ENCODE assay signal across 18 mouse cellular contexts in the genomic region with DNA sequence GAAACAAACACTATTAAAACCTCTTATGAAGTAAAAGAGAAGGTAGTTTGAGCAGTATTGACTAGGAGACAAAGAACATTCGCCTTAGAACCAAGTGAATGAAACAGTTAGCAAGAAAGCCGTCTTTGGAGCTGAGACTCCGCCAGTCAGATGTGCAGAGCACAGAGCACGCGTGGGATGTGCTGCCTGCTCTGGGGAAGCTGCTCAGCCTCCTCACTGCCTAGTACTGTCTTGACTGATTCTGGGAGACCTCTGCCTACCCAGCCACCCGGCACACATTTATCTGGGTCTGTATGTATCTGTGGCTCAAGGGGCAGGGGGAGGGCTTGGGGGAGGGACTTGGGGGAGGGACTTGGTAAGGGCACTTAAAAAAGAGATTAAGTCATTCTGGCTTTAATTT.
DNase-seq lines count a peak whose midpoint lies in the region; ATAC-seq and TF ChIP-seq lines count a peak whose summit lies in the region.
"Had no signal": no experiment of that assay in that cellular context is flagged by ENCODE, and none has a peak within 500 bp of the region (broad histone marks: within the 10 kb centered on the region; RNA-seq: fewer than 3 reads in every experiment).

No protein-coding gene starts in this region.

- H3K36me3 ChIP-seq in forebrain, postnatal 0 days (ENCODE audit: insufficient read depth), result no peaks in the 10 kb centered on the region
- no peaks in the 10 kb centered on the region for H3K36me3 ChIP-seq in forebrain, embryonic 11.5 days (ENCODE audit: control insufficient read depth, insufficient read depth, low read length)
- no peaks in the 10 kb centered on the region for H3K36me3 ChIP-seq in neural tube, embryonic 13.5 days
- H3K36me3 ChIP-seq: embryonic facial prominence, embryonic 15.5 days; G1E; limb, embryonic 12.5 days had no signal

- ATAC-seq in forebrain, postnatal 0 days, result peak; percentile 70; the same call in 1 of the 2 replicates
- ATAC-seq in forebrain, embryonic 11.5 days (replicated peaks; ENCODE audit: low FRiP score), result no peak
- ATAC-seq in neural tube, embryonic 13.5 days (ENCODE audit: low read depth), result 0 out of 2 replicates have a peak, but pooled peaks have one; percentile 38

- no peak overlapping the region for H3K9ac ChIP-seq in forebrain, postnatal 0 days
- H3K9ac ChIP-seq in forebrain, embryonic 11.5 days (ENCODE audit: low read length), result no peak overlapping the region
- no peak overlapping the region for H3K9ac ChIP-seq in neural tube, embryonic 13.5 days
- H3K9ac ChIP-seq: embryonic facial prominence, embryonic 15.5 days; limb, embryonic 12.5 days had no signal

- H3K9me3 ChIP-seq in forebrain, postnatal 0 days (ENCODE audit: low read length), result no peaks in the 10 kb centered on the region
- no peaks in the 10 kb centered on the region for H3K9me3 ChIP-seq in forebrain, embryonic 11.5 days (ENCODE audit: control insufficient read depth, low read length)
- no peaks in the 10 kb centered on the region for H3K9me3 ChIP-seq in neural tube, embryonic 13.5 days
- H3K9me3 ChIP-seq: embryonic facial prominence, embryonic 15.5 days; limb, embryonic 12.5 days had no signal

- no peak overlapping the region for H3K4me2 ChIP-seq in forebrain, postnatal 0 days (ENCODE audit: low read depth)
- H3K4me2 ChIP-seq in forebrain, embryonic 11.5 days (ENCODE audit: low read depth, low read length, severe bottlenecking), result no peak overlapping the region
- H3K4me2 ChIP-seq in neural tube, embryonic 13.5 days, result no peak overlapping the region
- H3K4me2 ChIP-seq: embryonic facial prominence, embryonic 15.5 days; limb, embryonic 12.5 days had no signal

- no peak for TF ChIP-seq CTCF in forebrain, postnatal 0 days (IDR thresholded peaks at IDR 0.05; ENCODE audit: low read depth)

- 53% methylated on average over 6 of the region's 6 CpGs for WGBS in forebrain, postnatal 0 days
- WGBS in forebrain, embryonic 11.5 days, result 79% methylated on average over 6 of the region's 6 CpGs
- WGBS in neural tube, embryonic 13.5 days, result 68% methylated on average over 6 of the region's 6 CpGs

- H3K27ac ChIP-seq in forebrain, postnatal 0 days (ENCODE audit: low read depth, low read length), result 0 out of 2 replicates have a peak overlapping the region, but pooled peaks have one; percentile 40
- no peak overlapping the region for H3K27ac ChIP-seq in forebrain, embryonic 11.5 days (ENCODE audit: low read depth, low read length)
- H3K27ac ChIP-seq in neural tube, embryonic 13.5 days (replicated peaks), result no peak overlapping the region
- H3K27ac ChIP-seq: embryonic facial prominence, embryonic 15.5 days; heart, adult 2 months; limb, embryonic 12.5 days had no signal

- H3K4me3 ChIP-seq in forebrain, postnatal 0 days (ENCODE audit: low read depth, low read length), result no peak overlapping the region
- H3K4me3 ChIP-seq in forebrain, embryonic 11.5 days (ENCODE audit: low read depth, low read length), result no peak overlapping the region
- no peak overlapping the region for H3K4me3 ChIP-seq in neural tube, embryonic 13.5 days
- H3K4me3 ChIP-seq: embryonic facial prominence, embryonic 15.5 days; heart, adult 2 months; limb, embryonic 12.5 days had no signal

- no peak for DNase-seq in forebrain, postnatal 0 days
- no peak for DNase-seq in forebrain, embryonic 11.5 days (ENCODE audit: low spot score)
- DNase-seq in left cerebral cortex, adult 18-20 months (ENCODE audit: low spot score in 2 of 2), result peak; percentile 46 to 78
- no peak for DNase-seq in left cerebral cortex, adult 11 months (ENCODE audit: low spot score)
- no peak for DNase-seq in neural tube, embryonic 10.5 days (ENCODE audit: extremely low spot score, low spot score)
- DNase-seq in right cerebral cortex, postnatal 14 days, result peak; percentile 26
- no peak for DNase-seq in yolk sac, embryonic 10.5 days (ENCODE audit: low spot score)
- DNase-seq: B cell, adult 2 months; cerebellum, postnatal 36 days; heart, adult 2 months; kidney, adult 18-20 months; lung, postnatal 4 days; retina, postnatal 1 day; thymus, postnatal 4 days had no signal

- no peaks in the 10 kb centered on the region for H3K27me3 ChIP-seq in forebrain, postnatal 0 days (ENCODE audit: insufficient read depth, low read length)
- no peaks in the 10 kb centered on the region for H3K27me3 ChIP-seq in forebrain, embryonic 11.5 days (ENCODE audit: control insufficient read depth, insufficient read depth, low read length)
- H3K27me3 ChIP-seq in neural tube, embryonic 13.5 days, result peaks cover 3% of the 10 kb centered on the region; the same call in 1 of the 2 replicates
- H3K27me3 ChIP-seq: embryonic facial prominence, embryonic 15.5 days; limb, embryonic 12.5 days had no signal

- H3K4me1 ChIP-seq in forebrain, postnatal 0 days (ENCODE audit: insufficient read depth), result no peaks in the 10 kb centered on the region
- H3K4me1 ChIP-seq in forebrain, embryonic 11.5 days (replicated peaks; ENCODE audit: control insufficient read depth, insufficient read depth, low read length), result no peaks in the 10 kb centered on the region
- H3K4me1 ChIP-seq in neural tube, embryonic 13.5 days (replicated peaks), result peaks cover 21% of the 10 kb centered on the region
- H3K4me1 ChIP-seq: embryonic facial prominence, embryonic 15.5 days had no signal

Comparison
In these comparisons a context has a peak if more than half of its experiments do, and no peak if none do; other contexts are left out.
1. DNase-seq: peak in left cerebral cortex, adult 18-20 months (2 of 2) and right cerebral cortex, postnatal 14 days (single experiment); none in forebrain, postnatal 0 days (single experiment), forebrain, embryonic 11.5 days (single experiment), left cerebral cortex, adult 11 months (single experiment), neural tube, embryonic 10.5 days (single experiment) and yolk sac, embryonic 10.5 days (single experiment).